Mouse (Mus musculus) liver, embryonic 14.5 days (tissue): ENCODE results near the gene Lmx1b.

ENCODE experiments used
- CTCF ChIP-seq: IDR thresholded peaks from 2 replicates; pipeline ENCODE4 v1.5.1; 2016; ENCODE audit warnings: antibody characterized with exemption, low read depth, control low read depth
- EP300 ChIP-seq: IDR thresholded peaks from 2 replicates; pipeline ENCODE4 v1.6.1; 2016; ENCODE audit warnings: antibody characterized with exemption, low read depth

GRCm38 (mm10) chr2:33617670-33618069, 22.6 kb downstream of the Lmx1b start:
- TF ChIP-seq CTCF (no peak), EP300 (no peak)
